Mouse (Mus musculus) lung, postnatal 25 days (tissue): ENCODE measurements around the gene Olfr1330.
"Not testable (repeated sequence)": the region's sequence is repeated elsewhere in the genome, so short reads cannot be mapped to it uniquely, and the experiment has no call there.

Experiments
- DNase-seq: peaks from one replicate; pipeline ENCODE4 v3.0.0; 2022; ENCODE audit warnings: low spot score

Gene Olfr1330

DNA sequence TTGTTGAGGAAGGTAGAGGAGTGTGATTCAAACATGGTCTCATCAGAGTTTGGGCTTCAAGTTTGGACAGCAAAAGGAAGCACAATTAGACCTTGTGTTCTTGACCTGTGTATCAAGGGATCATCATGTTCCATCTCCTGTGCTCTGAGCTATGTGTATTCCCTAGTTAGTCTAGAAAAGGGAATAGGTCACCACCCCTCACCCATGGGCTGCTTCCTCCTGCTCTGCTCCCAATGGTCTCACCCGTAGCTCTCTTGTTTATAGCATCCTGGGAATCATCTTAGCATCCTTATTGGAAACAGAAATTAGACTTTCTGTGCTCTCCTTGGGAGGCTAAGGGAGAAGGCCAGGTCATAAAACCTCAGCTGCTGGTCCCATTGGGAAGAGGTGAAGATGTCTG is at the start of gene Olfr1330:
Gene Olfr1330 (plus strand): TSS at position 301 of the 400 bp plus-strand sequence.
- DNase-seq = no peak

DNA sequence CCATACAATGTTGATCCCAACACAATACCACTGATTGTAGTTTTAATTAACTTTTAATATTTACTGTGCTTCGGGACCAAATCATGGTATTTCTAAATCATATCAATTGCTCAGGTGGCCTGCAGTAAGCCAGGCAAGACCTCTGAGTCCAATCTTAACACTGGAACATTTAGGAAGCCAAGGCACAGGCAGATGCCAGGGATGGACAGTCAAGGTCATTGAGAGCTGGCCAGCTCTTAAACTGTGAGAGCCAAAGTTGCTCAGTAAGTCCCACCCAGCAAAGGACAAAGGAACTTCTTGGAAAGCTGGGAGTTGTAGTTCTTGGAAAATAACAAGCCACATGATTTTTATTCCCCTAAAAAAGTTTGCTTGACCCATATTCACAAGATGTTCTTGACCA is 26.6 kb upstream of the Olfr1330 start:
- DNase-seq = no peak

- DNase-seq = no peak
Observed at GRCm38 (mm10) chr4:118862704-118863103, 25.7 kb upstream of the Olfr1330 start.

DNA sequence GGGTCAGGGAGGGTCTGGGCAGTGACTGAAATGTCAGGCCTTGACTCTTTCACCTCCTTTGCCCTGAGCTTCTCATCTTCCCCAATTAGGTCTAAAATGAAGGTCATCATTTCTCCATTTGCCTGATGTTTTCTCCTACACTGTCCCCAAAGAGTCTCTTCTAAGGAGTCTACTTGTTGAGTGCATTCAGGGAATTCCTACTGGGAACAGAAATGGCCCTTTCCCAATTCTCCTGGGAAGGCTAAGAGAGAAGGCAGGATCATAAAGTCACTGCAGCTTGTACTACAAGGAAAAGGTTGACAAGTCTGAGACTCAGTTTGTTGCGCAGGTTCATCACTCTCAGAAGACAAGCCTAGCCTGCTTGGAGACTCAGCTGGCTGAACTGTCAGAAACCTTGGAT is 24.0 kb upstream of the Olfr1330 start, which contains the start of gene Olfr1331:
Gene Olfr1331 (plus strand): TSS at position 301 of the 400 bp plus-strand sequence.
- DNase-seq = no peak

DNA sequence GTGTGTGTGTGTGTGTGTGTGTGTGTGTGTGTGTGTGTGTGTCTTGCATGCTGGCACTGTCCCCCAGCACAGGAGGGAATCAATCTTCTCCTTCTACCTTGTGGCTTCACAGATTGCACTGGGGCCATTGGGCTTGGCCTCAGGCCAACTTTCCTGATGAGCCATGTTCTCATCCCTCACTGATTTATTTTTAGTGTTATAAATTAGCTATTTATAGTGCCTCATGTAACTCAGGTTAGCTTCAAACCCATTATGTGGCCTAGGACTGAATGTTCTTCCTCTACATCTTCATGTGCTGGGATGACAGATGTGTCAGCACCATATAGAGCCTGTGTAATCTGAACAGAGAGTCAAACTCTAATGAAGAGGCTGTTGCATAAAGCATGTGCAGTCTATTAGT is 20.8 kb upstream of the Olfr1330 start:
- no peak for DNase-seq

DNA sequence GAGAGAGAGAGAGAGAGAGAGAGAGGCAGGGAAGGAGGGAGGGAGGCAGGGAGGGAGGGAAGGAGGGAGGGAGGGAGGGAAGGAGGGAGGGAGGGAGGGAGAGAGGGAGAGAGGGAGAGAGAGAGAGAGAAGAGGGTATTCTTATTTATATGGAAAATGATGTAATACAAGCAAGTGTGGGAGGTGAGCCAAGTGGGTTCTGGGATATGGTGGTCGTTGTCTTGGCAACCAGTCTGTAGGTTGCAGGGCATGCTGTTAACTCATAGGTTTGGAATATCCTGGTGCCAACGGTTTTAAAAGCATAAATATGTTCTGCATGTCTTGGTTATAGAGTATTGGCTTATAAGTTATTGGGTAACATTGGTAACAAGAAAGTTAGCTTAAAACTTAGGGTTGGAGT is 13.6 kb downstream of the Olfr1330 start:
- no peak for DNase-seq

DNA sequence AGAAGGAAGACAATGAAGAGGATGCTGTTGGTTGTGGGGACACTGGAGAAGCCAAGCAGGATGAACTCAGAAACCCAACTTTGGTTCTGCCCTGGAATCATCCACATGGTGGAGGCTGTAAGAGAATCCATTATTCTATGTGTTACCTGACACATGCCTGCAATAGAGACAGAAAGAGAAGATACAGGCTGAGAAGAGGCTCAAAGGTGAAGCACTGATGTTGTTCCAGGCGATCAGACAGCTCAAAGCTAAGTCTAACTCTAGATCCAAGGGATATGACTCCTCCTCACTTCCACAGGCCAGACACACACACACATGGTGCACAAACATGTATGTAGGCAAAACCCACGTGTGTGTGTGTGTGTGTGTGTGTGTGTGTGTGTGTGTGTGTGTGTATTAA is 29.0 kb downstream of the Olfr1330 start, which contains the start of gene Olfr1329:
Gene Olfr1329 (minus strand): TSS at position 101 of the 400 bp plus-strand sequence.
- DNase-seq = not testable (repeated sequence)

GRCm38 (mm10) chr4:118931326-118931725 is 42.9 kb downstream of the Olfr1330 start:
- not testable (repeated sequence) for DNase-seq

DNA sequence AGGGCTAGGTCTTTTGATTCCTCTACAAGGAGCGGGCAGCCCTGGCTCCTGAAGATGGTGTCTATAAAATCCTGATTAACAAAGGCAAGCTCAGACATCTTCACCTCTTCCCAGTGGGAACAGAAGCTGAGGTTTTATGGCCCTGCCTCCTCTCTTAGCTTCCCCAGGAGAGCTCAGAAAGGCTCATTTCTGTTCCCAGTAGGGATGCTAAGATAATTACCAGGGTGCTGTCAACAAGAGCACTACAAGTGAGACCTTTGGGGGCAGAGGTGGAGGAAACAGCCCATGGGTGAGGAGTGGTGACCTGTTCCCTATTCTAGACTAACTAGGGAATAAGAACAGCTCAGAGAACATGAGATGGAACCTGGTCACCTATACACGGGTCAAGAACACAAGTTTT is 50.1 kb downstream of the Olfr1330 start, which contains the start of gene Olfr1328:
Gene Olfr1328 (minus strand): TSS at position 101 of the 400 bp plus-strand sequence.
- DNase-seq = no peak
